Mouse (Mus musculus): ENCODE data around the gene Gm17482.
"Not testable (repeated sequence)": the region's sequence is repeated elsewhere in the genome, so short reads cannot be mapped to it uniquely, and the experiment has no call there.

The Gm17482 gene

DNA sequence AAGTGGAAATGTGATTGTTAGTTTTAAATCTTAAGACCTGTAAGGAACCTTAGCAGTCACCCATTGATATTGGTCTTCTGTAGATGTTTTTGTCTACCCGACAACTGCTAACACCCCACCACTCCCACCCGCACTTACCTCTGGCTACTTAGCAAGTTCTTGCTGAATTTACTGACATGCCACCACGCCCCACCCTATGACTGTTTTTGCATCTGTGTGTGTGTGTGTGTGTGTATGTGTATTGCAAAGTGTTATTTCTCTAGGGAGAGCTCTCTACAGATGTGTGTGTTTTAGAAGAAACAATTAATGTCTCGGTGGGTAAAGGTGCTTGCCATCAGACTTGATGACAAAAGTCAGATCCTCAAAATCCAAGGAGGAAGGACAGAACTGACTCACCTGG is at the start of gene Gm17482:
TSS of gene Gm17482 (plus strand) at position 301 of the 400 bp plus-strand sequence.
- in situ Hi-C loops (cut with MboI, MseI): no loop called here

DNA sequence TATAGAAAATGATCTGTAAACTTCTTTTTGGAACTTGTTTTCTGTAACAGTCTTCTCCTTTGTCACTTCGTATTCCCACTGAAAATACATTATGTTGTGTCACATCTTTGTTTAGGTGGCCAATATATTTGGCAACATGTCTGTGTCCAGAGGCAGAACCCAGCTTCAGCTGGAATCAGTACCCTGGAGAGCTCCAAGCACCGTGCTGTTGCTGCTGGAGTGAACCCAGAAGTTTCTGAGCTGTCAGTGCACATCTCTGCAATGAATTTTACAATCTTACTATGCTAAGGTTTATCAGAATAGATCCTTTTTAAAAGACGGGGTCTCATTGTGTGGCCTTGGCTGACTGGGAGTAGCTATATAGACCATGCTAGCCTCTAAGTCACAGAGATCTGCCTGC is 48.3 kb upstream of the Gm17482 start:
- in situ Hi-C loops (cut with MboI, MseI): no loop called here

DNA sequence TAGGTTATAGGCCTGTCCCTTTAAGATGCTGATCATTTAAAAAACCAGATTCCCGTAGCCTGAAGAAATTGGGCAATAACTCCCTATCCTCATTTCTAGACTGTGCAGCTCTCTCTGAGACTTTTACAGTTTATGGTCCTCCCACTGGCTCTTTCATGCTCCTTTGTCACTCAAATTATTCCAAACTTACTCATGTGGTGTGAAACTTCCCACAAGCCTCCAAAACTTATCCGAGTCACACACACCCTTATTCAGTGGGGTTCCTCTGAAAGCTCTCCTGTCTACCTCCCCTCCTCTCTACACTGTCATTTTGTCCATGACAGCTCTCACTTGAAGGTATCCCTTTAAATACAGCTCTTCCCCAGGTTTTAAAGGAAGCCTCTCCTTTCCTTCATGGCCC is 46.0 kb upstream of the Gm17482 start:
- in situ Hi-C loops (cut with MboI, MseI): no loop called here

DNA sequence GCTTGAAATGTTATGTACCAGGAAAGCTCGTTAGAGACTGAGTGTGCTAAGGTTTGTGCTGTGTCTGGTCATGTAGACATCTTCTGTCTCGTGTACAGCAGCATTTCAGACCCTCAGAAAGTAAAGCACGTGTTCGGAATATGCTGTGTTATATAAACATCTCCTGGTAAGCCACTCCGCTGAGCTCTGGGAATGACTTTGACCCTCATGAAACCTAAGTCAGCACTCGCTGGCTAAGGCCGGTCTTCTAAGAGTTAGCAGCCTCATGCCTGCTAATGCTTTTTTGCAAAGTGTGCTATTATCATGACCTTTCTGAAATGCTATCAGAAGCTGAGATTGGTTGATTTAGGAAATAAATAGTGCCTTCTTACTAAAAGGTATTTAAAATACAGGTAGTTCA is 36.0 kb upstream of the Gm17482 start:
- in situ Hi-C loops (cut with MboI, MseI): no loop called here

DNA sequence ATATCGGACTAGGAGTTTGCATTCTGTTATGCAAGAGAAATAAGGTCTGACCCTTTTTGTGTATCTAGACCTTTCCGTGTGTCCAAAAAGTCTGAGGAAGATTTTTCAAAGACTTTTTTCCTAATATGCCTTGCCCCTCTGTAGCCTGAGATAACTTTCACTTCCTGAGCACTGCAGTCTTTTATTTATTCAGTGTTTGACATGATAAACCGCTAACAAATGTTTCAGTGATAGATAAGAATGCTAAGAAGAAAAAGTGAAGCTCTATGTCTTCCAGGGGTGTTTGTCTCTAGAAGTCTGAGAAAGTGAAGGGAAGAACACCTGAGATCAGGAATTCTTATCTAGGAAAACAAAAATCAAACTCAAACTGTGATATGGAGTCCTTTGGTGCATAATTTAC is 26.4 kb upstream of the Gm17482 start:
- in situ Hi-C loops (cut with MboI, MseI): no loop called here

DNA sequence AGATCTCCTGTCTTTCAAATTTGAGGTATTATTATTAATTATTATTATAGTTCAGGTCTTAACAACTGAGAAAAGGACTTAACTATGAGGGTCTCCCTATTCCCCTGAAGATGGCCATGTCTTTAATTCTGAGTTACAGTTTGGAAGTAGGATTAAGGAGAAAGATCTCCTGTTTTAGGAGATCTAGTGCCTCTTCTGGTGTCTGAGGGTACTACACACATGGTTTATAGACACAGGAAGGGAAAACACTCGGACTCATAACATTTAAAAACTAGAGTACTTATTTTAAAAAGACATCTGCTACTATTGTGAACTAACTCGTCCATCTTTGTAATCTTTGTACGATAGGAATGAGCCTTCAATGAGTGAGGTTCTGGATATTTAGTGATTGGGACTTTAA is 24.1 kb upstream of the Gm17482 start:
- in situ Hi-C loops (cut with MboI, MseI): no loop called here

DNA sequence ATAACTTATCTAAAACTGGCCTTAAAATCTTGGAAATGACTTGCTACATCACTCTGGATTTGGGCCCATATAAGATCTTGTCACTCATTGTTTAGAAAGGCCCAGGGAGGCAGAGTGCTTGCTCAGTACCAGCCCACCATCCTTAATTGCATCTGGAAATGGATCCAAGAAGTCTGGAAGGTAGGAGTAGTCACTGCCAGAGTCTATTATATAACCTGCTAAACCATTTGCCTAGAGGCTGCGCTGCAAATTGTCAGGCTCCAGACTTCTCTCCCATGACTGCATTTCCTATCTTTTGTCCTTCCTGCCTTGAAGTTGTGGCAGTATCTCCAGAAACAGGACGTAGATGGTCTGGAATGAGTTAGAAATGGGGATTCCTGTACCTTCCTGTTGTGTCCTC is 17.0 kb upstream of the Gm17482 start:
- in situ Hi-C loops (cut with MboI, MseI): no loop called here

DNA sequence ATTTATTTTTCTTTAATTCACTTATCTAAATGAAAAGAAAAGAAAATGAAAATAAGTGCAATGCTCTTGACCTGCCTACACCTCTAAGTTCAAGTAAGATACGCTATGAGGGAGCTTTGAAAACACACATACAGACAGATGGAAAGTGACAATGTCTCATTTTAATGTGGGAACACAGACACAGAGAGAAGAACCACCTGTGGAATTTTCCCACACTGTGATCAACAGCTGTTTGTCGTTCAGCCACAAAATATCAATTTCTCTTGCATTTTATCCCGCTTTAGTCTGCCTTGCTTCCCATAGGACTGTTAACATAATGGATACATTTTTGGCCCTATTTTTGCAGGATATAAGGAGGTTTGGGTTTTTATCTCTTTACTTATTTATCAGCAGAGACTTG is 16.3 kb upstream of the Gm17482 start:
- in situ Hi-C loops (cut with MboI, MseI): no loop called here

DNA sequence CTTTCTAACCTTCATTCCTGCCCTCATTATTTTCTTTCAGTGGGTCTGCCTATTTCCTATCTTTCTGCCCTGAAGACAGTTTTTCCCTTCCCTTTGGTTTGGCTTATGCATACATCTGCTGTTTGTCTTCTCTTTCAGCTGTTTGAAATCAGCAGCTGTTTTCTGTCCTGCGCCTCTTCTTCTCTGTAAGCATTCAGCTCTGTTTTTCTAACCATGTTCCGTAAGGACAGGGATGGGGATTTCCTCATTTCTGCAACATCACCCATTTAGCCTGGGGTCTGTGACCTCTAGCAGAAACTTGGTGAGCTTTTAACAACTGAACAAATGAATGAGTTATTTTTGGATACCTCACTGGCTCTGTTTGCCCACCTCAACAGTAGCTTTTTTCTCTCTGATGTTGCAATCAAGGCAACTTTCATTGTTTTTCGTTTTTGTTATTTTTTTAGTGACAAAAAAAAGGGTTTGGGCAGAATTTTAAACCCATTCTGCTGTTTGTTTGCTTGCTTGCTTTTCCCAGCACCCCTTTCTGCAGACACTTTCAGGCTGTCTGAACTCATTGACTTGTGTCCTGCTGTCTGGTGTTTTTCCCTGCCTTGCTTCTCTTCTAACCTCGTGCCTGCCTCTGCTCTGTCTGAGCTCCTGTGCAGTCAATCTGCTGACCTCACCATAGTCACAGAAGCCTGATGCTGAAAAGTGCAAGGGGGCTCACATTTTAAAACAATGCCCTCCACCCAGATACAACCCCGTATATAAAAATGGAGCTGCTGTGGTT is 14.8 kb upstream of the Gm17482 start:
- in situ Hi-C loops (cut with MboI, MseI): no loop called here

DNA sequence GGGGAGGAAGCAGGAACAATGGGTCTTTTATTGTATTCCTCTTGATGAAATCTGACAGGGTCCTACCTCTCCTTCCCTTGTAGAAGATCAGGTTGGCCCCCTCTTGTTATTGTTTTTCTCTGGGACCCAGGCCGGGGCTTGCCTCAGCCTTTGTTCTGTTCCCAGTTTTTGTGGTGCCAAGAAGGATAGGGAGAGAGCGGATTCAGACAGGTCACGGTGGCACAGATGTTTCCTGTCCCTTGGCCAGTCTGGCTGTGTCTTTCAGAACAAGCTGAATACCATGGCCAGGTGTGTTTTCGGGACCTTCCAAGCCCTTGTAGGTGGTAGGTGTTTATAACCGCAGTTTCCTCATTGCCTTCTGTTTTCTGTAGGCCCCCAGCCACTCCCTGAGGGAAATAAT is 14.0 kb upstream of the Gm17482 start:
- in situ Hi-C loops (cut with MboI, MseI): no loop called here

DNA sequence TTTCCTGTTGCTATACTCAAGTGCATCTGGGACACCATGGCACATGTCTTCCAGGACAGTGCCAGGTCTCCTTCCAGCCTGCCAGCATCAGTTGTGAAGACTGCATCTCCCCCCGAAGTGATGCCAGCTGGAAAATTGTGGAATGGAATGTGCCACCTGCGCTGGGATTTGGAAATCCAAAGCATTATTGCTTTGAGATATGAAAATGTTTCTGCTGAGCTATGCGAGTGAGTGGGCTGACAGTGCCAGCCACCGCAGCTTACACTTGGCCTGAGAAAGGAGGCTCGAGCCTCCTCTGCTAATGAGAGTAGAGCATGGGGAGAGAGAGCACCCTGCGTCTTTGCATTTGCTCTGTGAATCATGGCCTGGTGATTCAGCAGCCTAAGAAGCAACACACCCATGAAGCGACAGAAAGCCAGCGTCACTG is 5.9 kb upstream of the Gm17482 start:
- in situ Hi-C loops (cut with MboI, MseI): loop anchor here (5.0 kb wide), 1 partner anchor 316 kb away; no protein-coding TSS in a partner anchor

DNA sequence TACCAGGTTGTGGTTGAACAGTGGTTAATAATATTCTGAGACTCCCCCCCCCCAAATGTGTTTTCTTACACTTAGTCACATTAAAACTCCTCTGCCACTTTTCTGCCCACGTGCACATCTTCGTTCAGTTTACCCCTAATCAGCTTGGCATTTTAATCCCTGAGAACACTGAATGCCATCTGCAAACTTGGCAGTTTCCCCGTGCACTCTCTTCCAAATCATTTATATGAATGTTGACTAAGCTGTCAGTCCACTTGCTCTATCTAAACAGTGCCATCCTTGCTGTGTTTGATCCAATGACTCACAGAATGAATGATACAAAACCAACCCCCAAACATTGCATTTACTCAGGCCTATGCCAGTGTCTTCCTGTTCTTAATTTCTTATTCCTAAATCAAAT is 1.6 kb upstream of the Gm17482 start:
- in situ Hi-C loops (cut with MboI, MseI): no loop called here

DNA sequence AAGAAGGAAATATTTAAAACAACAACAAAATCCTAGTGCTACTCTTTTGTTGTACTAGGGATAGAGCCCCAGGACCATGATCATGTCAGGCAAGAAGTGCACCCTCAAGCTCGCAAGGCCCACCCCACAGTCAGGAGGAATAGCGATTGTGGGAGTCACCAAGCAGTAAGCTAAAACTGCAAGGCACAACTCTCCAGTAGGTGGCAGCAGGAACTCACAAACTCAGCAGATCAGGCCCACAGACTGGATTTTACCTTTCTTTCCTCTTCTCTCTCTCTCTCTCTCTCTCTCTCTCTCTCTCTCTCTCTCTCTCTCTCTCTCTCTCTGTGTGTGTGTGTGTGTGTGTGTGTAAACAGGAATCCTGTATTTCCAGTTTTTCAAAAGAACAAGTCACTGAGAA is 386 bp downstream of the Gm17482 start:
- in situ Hi-C loops (cut with MboI, MseI): no loop called here

DNA sequence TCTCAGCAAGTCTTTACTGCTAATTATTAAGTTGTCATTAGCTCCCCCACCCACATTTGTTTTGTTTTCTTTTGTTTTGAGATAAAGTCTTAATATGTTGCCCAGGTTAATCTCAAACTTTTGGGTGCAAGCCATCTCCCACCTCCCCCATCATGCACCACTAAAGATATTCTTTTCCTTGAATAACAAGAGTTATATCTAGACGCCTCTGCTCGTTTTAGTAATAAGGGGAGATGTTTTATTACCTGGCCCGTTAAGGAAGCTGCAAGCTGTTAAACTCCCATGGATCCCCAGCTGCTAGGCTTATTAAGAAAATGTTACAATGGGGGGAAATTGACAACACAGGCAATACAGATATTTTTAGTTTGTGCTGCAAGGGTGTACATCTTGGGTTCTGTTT is 3.4 kb downstream of the Gm17482 start:
- in situ Hi-C loops (cut with MboI, MseI): no loop called here

DNA sequence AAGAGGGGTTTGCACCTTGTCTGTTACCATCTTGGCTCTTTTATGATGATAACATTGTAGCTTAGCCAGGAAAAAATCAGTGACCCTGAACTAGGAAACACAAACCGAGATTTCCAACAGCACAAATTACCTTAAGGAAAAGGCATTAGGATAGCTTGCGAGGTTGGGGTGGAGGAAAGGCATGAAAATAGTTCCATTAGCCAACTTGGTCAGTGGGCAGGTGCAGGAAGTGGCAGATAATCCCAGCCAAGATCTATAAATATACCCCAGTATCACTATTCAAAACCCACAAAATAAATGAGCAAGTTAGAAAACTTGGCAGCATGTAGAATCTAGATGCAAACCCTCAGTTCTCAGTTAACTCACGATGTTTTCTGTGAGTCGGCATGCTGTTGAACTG is 4.7 kb downstream of the Gm17482 start:
- in situ Hi-C loops (cut with MboI, MseI): no loop called here

DNA sequence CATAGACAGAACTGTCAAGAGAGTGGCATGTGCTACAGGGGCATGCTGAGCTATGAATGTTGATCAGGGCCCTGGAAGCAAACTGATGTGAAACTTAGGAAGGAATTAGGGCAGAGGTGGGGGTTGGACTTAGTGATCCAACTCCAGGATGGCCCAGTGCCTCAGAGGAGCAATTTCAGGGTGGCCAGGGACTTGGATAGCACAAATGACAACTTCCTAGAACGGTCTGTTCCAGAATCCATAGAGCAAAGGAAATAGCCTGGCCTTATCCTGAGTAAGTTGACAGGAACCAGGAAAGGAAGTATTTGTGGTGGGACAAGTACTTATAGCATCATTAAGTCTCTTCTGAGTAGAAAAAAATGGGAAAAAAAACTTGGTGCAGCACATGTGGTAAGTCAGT is 5.4 kb downstream of the Gm17482 start:
- in situ Hi-C loops (cut with MboI, MseI): no loop called here

DNA sequence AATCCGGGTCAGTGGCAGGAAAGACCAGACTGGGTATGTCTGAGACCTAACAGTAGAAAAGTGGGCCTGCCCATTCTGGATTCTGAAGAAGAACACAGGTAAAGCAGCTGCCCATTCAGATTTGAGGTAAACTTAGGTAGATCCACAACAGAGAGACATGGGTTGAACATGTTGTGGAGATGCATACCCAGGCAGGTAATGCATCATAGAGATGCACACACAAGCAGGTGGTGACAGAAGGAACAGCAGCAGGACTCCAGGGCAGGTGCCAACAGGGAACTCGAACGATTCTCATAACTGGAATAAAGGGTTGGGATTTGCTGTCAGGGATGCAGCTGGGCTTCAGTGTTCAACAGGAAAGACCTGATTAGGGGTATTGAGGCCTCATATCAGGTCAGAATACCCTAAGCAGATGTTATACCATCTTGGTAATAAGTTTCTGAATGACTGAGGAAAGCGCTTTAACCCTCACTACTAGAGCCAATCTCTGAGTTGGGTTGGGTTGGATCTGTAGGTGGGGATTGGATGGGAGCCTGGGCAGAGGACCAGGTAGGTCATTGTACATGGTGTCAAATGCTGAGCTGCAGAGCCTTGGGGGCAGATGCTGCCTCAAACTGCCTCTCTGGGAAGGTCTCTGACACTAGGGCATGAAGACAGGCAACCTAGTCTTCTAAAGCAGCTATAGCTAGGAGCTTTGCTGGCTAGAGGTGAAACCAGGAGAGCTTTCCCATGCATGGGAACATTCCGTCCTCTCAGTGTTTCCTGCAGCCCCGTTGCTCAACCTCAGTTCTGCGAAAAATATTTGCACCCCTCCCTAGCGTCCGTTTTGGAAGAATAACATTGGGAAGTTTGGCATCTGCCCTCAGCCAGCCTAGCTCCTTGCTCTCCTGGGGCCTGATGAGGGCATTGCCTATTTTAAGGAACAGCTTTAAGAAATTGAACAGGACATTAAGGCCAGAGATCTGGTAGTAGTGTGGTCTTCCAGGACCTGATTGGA is 11.2 kb downstream of the Gm17482 start:
- in situ Hi-C loops (cut with MboI, MseI): no loop called here

DNA sequence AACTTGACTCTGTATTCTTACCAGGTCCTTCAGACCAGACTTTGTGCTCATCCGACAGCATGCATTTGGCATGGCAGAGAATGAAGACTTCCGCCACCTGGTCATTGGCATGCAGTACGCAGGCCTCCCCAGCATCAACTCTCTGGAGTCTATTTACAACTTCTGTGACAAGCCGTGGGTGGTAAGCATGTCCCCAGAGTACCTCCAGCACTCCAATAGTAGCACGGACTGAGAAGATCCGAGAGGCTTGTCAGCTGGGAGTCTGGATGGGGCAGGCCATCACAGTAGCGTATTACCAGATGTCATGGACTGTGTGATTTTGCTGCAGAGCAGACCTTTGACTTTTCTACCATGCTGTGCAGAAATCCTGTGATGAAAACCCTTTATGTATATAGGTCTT is 12.2 kb downstream of the Gm17482 start:
- in situ Hi-C loops (cut with MboI, MseI): no loop called here

DNA sequence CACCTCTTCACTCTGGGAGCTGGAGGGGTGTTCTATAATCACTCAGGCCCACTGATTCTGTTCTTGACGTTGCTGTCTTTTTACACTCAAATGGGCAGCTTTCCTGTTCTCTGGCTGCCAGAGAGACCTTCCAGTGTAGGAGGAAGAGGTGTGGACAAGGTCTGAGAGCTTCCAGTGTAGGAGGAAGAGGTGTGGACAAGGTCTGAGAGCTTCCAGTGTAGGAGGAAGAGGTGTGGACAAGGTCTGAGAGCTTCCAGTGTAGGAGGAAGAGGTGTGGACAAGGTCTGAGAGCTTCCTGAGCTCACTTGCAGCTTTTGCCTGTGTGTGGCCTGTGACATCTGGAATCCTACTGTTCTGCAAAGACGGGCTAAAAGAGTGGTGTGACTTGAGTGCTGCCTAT is 13.3 kb downstream of the Gm17482 start:
- in situ Hi-C loops (cut with MboI, MseI): not testable (repeated sequence)

DNA sequence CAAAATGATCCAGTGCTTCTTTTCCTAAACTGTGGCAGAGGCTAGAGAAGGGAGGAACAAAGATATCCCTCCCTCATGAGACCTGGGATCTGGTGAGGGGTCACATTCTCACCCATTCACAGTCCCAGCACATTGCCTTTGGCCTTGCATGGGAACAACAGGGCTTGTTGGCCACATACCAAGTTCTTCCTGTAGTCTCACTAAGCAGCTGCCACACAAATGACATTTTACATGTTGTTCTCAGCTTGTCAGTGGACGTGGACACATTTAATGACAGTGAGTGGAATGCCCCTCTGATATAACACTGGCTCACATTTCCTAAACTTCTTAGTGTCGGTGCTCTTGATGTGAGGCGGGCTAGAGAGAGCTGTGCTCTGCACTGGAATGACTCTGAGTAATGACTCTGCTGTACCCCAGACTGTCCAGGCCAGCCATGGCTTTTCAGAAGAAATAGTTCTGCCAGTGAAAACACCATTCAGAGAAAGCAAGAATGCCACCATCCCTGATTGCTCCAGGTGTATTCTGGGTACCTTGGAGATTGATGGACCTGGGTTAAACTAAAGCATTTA is 14.1 kb downstream of the Gm17482 start:
- in situ Hi-C loops (cut with MboI, MseI): no loop called here

DNA sequence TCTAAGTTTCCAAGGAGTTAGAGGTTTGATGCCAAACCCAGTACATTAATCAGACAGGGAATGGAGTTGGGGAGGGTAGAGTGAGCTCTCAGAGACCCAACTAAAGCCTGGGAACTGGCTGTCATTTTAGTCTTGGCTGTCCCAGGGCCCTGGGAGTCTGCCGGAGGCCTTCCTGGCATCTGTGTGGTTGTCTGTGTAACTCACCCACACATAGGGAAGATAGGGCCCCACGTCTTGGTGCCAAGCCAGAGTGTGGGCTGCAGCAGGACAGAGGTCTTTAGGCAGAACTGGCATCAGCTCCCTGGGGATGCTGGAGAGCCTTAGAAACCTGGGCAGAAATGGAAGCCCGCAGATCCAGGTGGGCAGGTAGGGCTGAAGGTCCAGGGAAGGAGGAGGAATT is 14.8 kb downstream of the Gm17482 start:
- in situ Hi-C loops (cut with MboI, MseI): no loop called here

DNA sequence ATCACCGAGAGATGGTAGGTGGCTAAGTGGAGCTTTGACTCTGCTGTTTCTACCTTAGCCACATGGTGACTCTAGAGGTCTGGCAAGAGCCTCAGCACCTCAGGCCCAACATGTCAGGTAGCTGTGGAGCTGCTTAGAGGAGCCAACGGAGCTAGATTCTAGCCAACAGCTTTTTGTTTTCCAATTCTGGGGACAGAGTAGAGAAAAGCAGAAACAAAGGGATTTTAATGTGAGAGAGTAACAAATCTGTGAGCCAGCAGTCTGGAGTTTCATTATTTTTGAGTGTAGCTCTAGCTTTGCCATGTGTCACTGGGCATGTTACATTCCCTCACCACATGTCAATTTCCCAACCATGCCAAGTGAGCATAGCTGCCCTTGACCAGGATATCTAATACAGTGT is 17.1 kb downstream of the Gm17482 start:
- in situ Hi-C loops (cut with MboI, MseI): no loop called here
